Mouse (Mus musculus) heart, adult 11 months (tissue): ENCODE data around the gene Aox4.

Source experiments
- DNase-seq: peaks from one replicate; pipeline ENCODE4 v3.0.0; 2022

Aox4 gene

GRCm38 (mm10) chr1:58303009-58303408 is 92.8 kb downstream of the Aox4 start:
- peak; percentile 73 for DNase-seq

GRCm38 (mm10) chr1:58303726-58304125 is 93.5 kb downstream of the Aox4 start:
- DNase-seq, result peak; percentile 96

GRCm38 (mm10) chr1:58304296-58304695 is 94.1 kb downstream of the Aox4 start:
- DNase-seq, result peak; percentile 94

GRCm38 (mm10) chr1:58307181-58307580 is 97.0 kb downstream of the Aox4 start:
- DNase-seq, result peak; percentile 82

- no peak for DNase-seq
Measured at GRCm38 (mm10) chr1:58308594-58308993, 98.4 kb downstream of the Aox4 start.

- peak; percentile 72 for DNase-seq
Measured at GRCm38 (mm10) chr1:58309853-58310252, 99.7 kb downstream of the Aox4 start.

- no peak for DNase-seq
Measured at GRCm38 (mm10) chr1:58311221-58311864, 101.1 kb downstream of the Aox4 start.

- peak; percentile 74 for DNase-seq
Measured at GRCm38 (mm10) chr1:58313173-58313572, 103.0 kb downstream of the Aox4 start.

GRCm38 (mm10) chr1:58315532-58315931 is 105.3 kb downstream of the Aox4 start:
- no peak for DNase-seq
